Mouse (Mus musculus) ovary, postnatal 10 days (tissue): ENCODE data around the gene Blvrb.

ENCODE experiments used
- DNase-seq: peaks from one replicate; pipeline ENCODE4 v3.0.0; 2022; ENCODE audit warnings: low spot score

The Blvrb gene

DNA sequence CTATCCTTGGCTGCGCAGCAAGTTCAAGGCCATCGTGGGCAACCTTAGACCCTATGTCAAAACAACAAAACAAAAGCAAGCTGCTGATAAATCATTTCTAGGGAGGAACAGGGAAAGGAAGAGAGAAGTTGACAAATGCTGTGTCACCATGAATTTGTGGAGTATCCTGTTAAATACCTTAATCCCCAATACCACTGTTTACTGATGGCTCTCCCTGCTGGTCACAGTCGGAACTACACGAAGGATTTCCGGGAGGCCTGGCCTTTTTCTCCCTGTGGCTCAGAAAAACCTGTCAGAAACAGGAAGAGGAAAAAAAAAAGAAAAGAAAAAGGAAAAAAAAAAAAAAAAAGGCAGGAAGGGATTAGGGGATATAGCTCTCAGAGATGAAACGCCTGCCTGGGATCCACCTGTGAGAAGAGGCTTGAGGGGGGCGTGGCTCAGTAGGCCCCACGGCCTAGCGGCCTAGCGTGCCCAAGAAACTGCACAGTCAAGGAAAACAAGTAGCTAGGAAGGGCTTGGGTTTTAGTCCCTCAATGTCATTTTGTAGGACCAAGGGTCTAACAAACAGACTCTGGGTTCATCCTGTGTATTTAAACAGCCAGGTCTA, 1.6 kb downstream of the Blvrb start:
- DNase-seq: peak; percentile 29

DNA sequence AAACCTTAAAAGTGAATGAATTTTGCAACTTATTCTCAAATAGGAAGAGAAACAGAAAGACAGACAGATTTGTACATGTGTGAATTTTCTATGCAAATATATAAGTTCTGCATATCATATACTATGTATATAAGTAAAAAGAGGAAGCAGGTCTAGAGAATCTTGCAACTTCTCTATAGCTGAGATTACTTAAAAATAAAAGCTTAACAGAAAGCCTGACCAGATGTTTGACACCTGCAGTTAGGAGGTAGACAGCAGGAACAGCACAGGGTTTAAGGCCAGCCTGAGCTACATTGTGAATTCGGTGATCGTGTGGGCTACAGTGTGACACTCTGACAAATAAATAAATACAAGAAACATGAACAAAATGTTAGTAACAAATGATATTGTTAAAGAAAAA, 3.6 kb downstream of the Blvrb start:
- no peak for DNase-seq

DNA sequence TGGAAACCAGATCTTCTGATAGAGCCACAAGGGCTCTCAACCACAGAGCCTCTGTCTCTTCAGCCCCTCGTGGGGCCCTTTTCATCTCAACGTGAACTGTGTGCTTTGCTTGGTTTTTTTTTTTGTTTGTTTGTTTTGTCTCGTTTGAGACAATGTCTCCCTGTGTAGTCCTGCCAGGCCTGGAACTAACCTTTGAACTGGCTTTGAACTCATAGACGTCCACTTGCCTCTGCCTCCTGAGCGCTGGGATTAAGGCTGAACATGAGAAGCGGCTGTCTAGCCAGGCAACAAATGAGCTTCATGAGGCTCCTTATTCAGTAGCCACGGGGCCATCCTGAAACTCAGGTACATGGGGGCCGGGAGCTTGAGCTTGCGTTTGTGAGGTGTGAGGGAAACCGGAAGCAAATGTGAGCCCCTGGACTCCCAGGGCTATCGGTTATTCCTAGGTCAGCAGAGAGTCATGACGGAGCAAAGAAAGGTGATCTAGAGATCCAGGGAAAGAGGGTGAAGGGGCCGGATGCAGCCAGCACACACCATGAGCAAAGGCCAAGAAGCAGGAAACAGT, 4.5 kb downstream of the Blvrb start:
- no peak for DNase-seq

DNA sequence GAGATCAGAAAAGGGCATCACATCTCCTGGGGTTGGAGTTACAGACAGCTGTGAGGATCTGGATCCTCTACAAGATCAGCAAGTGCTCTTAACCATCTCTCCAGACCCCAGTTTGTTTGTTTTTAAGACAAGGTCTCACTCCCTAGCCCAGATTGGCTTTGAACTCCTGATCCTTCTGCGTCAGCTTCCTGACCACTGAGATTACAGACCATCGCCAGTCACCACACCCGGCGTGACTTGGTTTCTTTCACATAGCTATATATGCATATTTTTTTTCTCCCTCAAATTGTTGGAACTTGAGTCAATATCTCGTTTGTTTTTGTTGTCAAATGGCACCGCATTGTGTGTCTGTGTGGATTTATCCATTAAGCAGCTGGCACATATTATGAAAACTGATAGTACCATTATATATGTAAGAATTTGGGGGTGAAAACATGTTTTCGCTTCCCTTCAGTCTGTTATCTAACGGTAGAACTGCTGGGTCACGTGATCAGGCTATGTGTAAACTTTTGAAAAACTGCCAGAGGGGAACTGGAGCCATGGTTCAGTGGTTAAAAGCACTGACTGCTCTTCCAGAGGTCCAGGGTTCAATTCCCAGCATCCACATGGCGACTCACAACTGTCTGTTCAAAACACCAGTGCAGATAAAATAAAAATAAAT, 6.8 kb downstream of the Blvrb start:
- no peak for DNase-seq

DNA sequence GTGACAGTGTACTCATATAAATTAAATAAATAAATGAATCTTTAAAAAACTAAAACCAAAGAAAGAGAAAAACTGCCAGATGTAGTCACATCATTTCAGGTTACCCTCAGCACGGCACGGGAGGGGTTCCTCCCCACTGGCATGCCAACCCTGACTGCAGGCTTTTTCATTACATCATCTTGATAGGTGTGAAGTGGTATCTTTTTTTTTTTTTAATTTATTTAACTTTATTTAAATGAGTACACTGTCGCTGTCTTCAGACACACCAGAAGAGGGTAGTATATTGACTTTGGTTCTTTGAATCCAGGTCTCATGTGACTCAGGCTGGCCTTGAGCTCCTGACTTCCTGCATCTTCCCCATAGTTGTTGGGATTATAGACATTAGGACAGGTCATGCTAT, 7.5 kb downstream of the Blvrb start:
- no peak for DNase-seq

DNA sequence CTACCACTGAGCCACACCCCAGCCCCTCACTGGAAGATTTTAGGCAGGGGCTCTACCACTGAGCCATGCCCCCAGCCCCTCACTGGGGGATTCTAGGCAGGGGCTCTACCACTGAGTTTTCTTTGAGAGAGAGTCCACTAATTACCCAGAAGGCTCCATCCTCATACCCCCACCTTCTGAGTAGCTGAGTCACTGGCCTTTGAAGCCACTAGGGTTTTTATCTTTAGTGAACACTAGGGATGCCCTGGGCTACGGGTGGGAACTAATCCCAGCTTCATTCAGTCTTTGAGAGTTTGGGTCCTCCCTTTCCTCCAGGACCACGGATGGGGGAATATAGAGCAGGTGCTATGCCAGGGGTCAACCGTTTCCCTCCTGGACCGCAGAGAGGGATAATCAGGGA, 10.8 kb downstream of the Blvrb start:
- DNase-seq: no peak

DNA sequence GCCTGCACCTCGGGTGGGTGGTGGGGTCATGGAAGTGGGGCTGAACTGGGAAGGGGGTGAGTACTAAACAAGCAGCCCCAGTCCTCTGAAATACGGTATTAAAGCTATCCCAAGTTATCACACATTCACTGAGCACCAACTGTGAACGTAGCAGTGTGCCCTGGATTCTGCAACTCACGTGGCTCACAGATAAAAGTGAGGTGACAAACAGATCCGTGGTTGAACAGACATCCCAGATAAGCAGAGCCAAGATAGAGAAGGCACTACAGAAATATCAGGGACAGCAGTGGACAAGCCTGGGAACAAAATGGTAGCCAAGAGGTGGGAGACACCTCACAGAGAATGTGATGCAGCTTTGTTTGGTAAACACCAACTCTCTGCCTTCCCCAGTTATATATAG, 11.9 kb downstream of the Blvrb start:
- no peak for DNase-seq

DNA sequence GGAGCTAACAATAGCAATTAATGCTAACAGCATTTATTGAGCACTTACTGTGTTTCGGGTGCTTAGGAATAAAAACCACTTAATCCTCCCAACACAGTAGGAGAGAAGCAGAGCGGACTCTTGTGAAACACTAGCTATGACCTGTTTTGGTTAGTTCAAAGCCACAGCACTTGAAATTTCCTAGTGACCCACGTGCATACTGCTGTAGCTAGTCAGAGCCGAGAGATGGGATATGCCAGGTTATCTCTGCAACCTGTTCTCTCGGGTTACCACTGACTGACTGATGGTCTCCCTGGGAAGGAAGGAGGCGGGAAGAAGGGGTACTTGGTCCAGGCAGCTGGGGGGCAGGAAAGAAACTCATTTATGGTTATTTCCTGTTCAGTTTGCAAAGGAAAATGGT, 12.7 kb downstream of the Blvrb start:
- no peak for DNase-seq

DNA sequence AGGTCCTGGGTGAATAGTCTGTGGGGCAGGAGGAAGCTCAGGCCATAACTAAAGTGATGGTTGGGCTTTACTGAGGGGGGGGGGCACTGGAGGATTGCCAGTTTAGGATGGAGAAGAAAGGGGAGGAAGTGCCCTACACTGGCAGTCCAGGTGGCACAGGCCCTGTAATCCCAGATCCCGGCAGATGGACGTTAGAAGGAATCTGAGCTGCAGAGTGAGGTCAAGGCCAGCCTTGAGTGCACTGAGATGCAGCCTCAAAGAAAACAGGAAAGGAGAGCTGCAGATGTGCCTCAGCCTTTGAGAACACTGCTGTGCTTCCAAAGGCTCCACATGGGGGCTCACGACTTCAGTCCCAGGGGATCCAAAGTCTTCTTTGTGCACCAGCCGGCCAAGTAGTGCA, 19.9 kb downstream of the Blvrb start:
- no peak for DNase-seq

DNA sequence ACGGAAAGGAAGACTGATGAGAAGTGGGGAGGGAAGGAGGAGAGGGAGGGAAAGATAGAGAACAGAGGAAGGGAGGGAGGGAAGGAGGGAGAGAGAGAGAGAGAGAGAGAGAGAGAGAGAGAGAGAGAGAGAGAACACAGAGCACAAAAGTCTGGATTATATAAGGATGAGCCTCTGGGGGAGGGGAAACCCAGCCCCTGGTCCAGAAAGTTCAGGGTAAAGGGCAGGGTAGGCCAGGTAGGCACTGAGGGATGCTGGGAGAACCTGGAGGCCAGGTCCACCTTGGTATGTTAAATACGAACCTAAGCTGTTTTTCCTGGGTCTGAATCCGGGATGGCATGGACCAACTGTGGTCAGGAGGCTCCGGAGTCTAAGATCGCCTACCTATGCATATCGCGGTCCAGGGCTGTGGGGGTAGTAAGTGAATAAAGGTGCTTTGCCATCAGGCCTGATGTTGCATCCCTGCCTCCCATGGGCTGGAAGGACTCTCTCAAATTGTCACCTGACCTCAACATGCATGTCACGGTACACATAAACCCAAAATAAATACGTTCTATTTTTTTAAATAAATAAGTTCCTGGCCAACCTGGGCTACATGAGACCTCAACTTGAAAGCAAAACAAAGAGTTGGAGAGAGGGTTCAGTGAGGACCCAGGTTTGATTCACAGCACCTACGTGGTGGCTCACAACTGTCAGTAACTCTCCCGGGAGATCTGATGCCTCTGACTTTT, 23.8 kb downstream of the Blvrb start:
- DNase-seq: no peak

DNA sequence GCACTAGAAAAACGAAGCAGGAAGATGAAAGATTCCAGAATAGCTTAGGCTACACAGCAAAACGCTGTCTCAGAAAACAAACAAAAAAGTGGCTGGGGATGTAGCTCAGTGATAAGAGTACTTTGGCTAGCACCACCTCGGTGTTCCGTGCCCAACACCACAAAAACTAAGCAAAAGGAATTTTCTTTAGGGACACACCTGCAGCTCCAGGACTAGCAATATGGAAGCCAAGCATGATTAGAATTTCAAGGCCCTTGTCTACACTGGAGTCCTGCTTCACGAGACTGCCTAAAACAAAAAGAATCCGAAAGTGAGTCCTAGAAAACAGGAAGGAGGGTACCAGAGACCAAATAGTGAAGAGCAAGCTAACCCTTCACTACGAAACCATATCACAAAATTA, 24.8 kb downstream of the Blvrb start:
- DNase-seq: peak; percentile 27

DNA sequence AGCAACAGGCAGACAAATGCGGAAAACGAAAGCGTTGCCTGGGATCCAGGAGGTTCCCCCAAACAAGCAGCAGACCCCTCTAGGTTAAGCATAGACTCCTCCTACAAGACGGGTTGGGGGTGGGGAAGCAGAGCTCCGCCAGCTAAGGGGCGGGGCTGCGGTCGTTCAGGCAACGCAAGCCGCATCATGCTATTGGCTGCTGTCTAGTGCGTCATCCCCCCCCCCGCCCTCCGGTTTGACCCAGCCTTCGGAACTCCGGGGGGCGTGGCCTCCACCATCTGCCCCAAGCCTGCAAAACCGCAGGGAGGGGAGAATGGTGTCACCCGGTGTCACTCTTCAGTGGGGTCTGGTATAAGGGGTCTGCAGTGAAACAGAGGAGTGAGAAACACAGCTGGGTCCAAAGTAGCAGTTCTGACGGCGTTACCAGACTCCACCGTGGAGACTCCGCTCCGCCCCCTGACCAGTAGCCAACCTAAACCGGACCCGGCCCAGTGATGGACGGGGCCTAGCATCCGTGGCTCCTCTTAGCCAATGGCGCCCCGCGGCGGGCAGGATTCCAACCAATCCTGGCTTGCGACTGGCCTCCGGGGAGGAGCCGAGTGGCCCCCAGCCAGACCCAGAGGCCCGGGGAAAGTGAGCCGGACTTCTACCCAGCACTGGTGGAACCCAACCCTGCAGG, 25.5 kb downstream of the Blvrb start, which contains the start of gene Sertad3:
Sertad3 (plus strand) TSS at position 613 of the 679 bp plus-strand sequence.
- DNase-seq: peak; percentile 100

DNA sequence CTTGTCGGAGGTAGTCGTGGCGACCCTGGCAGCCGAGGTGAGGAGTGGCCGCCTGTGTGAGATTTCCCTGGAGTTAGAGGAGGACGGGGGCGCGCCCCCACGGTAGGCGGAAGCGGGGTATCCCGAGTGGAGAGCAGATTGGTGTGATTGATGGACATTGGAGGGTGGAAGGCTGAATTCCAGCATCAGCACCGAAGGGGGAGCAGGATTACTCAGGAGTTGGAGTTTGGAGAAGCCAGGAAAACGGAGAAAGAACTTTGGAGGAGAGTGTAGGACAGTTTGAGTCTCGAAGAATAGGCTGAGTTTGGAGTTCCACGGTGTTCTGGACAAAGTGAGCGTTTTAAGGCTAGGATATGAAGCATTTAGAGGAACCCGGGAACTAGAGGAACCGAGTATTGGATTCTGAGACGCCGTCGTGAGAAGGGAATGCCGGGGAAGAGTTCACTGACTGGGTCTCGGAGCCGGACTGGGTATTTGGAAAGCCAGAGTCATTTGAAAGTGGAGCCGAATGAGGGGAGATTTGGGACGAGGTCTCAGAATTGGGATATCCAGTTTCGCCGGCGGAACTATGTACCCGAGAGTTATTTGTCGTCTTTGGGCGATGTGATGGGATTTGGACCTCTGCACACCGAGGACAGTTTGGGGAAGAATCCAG, 26.2 kb downstream of the Blvrb start:
- DNase-seq: no peak

DNA sequence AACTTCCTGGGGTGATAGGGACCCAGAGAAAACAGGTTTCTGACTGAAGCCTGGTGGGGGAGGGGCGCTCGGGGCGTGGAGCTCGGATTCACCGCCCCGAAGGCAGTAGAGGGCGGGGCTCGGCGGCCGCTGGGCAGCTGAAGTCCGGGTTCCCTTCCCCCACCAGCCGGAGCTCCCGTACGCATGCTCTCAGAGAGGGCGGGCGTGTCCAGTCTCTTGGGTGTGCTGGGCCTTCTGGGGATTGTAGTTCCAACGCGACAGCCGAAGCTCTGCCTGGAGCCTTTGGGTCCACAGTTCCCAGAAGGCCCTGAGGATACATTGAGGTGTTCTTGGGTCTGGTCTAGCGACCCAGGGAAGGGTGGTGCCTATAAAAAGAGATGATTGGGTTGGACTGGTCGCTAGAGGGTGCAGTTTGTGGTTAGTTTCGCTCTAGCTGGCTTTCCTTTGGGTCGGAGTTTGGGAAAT, 26.7 kb downstream of the Blvrb start:
- DNase-seq: peak; percentile 87

DNA sequence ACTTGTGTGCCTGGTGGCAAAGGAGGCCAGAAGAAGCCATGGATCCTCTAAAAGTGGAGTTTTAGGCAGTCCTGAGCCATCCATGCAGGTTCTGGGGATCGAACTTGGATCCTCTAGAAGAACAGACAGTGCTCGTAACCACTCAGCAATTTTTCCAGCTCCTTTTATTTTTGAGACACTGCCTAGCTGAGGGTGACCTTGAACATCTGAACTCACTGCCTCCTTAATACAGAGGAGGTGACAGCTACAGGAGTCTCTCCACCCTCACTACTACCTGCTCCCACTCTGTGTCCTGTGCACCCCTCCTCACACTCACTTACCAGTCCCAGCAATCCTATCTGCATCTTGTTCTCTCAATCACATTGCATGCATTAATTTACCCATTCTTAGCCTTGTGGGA, 27.8 kb downstream of the Blvrb start:
- DNase-seq: no peak

DNA sequence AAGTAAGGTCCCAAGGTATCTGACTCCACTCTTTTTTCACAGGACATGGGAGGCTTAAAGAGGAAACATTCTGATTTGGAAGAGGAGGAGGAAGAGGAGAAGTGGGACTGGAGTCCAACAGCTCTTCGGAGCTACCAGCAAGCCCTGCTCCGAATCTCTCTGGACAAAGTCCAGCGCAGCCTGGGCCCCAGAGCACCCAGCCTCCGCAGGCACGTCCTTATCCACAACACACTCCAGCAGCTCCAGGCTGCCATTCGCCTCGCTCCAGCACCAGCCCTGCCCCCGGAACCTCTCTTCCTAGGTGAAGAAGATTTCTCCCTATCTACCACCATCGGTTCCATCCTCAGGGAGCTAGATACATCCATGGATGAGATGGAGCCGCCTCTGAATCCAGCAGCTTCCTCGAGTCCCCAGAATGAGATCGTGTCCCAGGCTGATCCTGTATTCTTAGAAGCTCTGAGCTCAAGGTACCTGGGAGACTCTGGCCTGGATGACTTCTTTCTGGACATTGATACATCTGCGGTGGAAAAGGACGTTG, 28.4 kb downstream of the Blvrb start:
- no peak for DNase-seq

DNA sequence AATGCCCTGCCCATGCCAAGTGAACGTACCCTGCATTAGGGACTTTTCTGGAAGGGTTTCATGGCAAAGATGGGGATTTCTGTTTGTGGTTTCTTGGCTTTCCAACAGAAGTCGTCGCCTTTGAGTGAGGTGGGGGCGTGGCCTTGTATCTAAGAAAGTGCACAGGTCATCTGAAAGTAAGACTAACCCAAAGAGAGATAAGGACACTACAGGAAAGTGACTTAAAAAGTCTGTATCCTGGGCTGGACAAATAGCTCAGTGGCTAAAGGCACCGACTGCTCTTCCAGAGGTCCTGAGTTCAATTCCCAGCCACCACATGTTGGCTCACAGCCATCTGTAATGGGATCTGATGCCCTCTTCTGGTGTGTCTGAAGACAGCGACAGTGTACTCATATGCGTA, 30.8 kb downstream of the Blvrb start:
- DNase-seq: no peak

DNA sequence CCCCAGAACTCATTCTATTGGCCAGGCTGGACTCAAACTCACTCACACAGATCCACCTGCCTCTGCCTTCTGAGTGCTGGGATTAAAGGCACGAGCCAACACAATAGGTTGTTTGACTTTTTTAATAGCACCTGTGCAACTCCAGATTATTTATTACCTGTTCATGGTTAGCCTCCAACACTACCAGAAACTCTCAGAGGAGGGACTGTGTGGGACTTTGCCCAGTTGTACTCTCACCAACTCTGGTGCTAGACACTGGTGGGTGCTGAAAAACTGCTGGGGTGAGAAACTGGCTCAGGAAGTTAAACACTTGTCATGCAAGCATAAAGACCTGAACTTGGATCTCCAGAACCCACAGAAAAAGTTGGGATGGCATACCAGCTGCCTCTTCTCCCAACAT, 32.0 kb downstream of the Blvrb start:
- DNase-seq: no peak

DNA sequence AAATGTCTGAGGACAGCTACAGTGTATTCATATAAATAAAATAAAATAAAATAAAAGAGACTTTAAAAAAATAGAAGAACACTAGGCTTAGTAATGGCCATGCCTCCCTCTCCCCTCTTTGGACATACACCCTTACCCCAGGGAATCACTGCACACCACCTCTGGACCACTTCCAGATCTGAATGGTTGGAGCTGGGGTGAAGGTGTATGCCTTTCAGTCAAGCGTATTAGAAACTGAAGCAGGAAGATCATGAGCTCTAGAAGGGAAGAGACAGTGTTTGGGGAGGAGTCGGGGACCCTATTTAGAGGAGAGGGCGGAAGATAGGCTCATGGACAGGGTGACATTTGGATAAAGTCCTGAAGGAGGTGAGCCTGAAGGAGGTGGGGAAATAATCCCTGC, 32.7 kb downstream of the Blvrb start:
- no peak for DNase-seq

DNA sequence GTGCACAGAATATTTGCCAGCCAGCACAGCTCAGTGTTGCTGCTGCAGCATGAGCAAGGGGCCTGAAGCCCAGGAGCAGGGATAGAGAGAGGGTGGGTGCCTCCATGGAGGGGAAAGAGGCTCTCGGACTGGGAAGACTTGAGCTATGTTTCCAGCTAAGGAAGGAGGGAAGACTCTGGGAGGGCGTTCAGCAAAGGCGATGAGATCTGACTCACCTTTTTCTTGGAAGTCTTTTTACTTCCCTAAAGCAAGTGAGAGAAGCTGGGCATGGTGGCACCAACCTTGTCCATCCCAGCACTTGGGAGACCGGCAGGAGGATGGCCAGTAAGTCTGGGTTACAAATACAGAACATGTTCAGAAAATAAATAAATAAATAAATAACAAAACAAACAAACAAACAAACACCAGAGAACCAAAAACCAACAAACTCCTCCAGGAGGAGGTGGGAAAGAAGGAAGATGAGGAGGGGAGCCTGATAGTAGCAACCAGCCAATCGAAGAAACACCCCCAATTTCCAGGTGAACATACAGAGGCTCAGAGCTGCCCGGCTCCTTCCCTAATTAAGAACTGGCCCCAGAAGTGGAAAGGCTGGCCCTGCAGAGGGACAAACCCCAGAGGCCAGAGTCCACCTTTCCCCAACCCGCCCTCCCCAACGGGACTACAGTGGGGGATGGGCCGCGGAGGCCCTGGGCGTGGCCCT, 33.3 kb downstream of the Blvrb start:
- no peak for DNase-seq

DNA sequence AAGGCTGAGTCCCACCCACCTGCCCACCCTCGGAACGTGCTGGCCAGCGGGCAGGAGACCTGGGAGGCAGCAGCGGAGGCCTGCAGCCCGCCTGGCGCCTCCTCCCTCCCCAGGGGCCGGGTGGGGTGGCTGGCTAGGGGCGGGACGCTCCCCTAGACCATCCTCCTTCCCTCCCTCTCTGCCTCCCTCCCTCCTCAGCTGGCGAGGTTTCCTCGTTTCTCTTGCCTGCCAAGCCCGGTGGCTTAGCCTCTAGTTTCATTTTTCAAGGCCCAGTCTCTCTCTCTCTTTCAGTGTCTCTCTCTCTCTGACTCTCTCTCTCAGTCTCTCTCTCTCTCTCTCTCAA, 33.8 kb downstream of the Blvrb start:
- peak; percentile 63 for DNase-seq
